Mouse (Mus musculus) neural tube, embryonic 13.5 days (tissue): ENCODE data around the gene Treml2. TPM values are rescaled to one million over a fixed set of nuclear protein-coding genes. Genes with fewer than 3 reads are reported as not detected.
"Not testable (repeated sequence)": the region's sequence is repeated elsewhere in the genome, so short reads cannot be mapped to it uniquely, and the experiment has no call there.

Experiments
- ATAC-seq: fragments of 200-750 bp; cut with Nextera tagmentation; 2 replicates; pipeline ENCODE4 v1.8.0; 2017; ENCODE audit warnings: low read depth, mild to moderate bottlenecking, moderate TSS enrichment, moderate library complexity
- H3K27ac ChIP-seq: fragments of 300-500 bp; sonication (generic); replicated peaks from 2 replicates; pipeline ENCODE4 v1.5.1; 2015; ENCODE audit warnings: moderate library complexity, mild to moderate bottlenecking, inconsistent platforms
- H3K27me3 ChIP-seq: fragments of 300-500 bp; sonication (generic); 2 replicates; pipeline ENCODE4 v1.6.1; 2015; ENCODE audit warnings: mild to moderate bottlenecking, inconsistent platforms
- H3K36me3 ChIP-seq: fragments of 300-500 bp; sonication (generic); 2 replicates; pipeline ENCODE4 v1.6.1; 2015; ENCODE audit warnings: mild to moderate bottlenecking, inconsistent platforms
- H3K4me1 ChIP-seq: fragments of 300-500 bp; sonication (generic); replicated peaks from 2 replicates; pipeline ENCODE4 v1.6.1; 2015; ENCODE audit warnings: inconsistent platforms
- H3K4me2 ChIP-seq: fragments of 300-500 bp; sonication (generic); 2 replicates; pipeline ENCODE4 v1.6.1; 2015; ENCODE audit warnings: inconsistent platforms, mild to moderate bottlenecking, moderate library complexity
- H3K4me3 ChIP-seq: fragments of 300-500 bp; sonication (generic); 2 replicates; pipeline ENCODE4 v1.5.1; 2015; ENCODE audit warnings: mild to moderate bottlenecking, inconsistent platforms
- H3K9ac ChIP-seq: fragments of 300-500 bp; sonication (generic); 2 replicates; pipeline ENCODE4 v1.6.1; 2015; ENCODE audit warnings: moderate library complexity, mild to moderate bottlenecking, inconsistent platforms
- H3K9me3 ChIP-seq: fragments of 300-500 bp; sonication (generic); 2 replicates; pipeline ENCODE4 v1.6.1; 2016; ENCODE audit warnings: inconsistent platforms
- WGBS: fragments of 180-500 bp; shearing (Covaris S2); methylation state at CpG from one replicate; pipeline ENCODE4 v1.1.7; 2015; 5-methylcytosine and 5-hydroxymethylcytosine counted together
- polyA plus RNA-seq: library from polyadenylated mRNA; unstranded; fragments of >200 nt; fragmentation: Nextera tagmentation; extraction: Ambion mirVana; gene quantifications from 2 replicates; pipeline ENCODE4 v1.2.1, GENCODE M21; 2015

Gene Treml2
- polyA plus RNA-seq, 1 experiment from 2014 or later: not detected

DNA sequence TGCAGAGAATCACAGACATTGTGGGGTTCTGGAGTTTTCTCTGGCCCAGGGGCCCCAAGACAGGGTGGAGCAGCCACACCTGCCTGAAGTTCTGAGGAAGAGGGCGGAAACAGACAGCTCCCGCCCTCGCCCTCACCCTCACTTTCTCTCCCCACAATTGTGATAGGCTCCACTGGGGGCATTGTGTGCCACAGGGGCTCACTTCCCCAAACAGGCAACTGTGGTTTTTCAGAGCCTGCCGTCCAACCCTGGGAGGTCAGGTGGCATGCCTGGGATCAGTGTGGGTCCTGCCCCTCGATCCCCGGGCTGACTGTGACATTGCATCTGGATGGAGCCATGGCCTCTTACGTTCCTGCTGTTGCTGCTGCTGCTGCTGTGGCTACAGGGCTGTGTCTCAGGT, 901 bp downstream of the Treml2 start:
- no peak for ATAC-seq
- 69% methylated on average over 7 of the region's 7 CpGs for WGBS
- no peaks in the 10 kb centered on the region for H3K9me3 ChIP-seq

GRCm38 (mm10) chr17:48300861-48301260, 1.6 kb downstream of the Treml2 start:
- H3K9me3 ChIP-seq: no peaks in the 10 kb centered on the region
- WGBS: 82% methylated on average over 9 of the region's 9 CpGs
- no peaks in the 10 kb centered on the region for H3K27me3 ChIP-seq
- H3K4me2 ChIP-seq: no peak overlapping the region
- no peak for ATAC-seq
- H3K27ac ChIP-seq: no peak overlapping the region
- no peak overlapping the region for H3K9ac ChIP-seq
- no peak overlapping the region for H3K4me3 ChIP-seq
- no peaks in the 10 kb centered on the region for H3K36me3 ChIP-seq
- no peaks in the 10 kb centered on the region for H3K4me1 ChIP-seq

More for the DNA sequence above, 901 bp downstream of the Treml2 start:
- no peaks in the 10 kb centered on the region for H3K36me3 ChIP-seq
- H3K9ac ChIP-seq: no peak overlapping the region
- H3K4me1 ChIP-seq: no peaks in the 10 kb centered on the region
- no peak overlapping the region for H3K4me2 ChIP-seq
- H3K27me3 ChIP-seq: no peaks in the 10 kb centered on the region
- H3K4me3 ChIP-seq: no peak overlapping the region
- no peak overlapping the region for H3K27ac ChIP-seq

GRCm38 (mm10) chr17:48301792-48302191, 2.5 kb downstream of the Treml2 start:
- no peaks in the 10 kb centered on the region for H3K9me3 ChIP-seq
- 94% methylated on average over 5 of the region's 5 CpGs for WGBS
- H3K27ac ChIP-seq: no peak overlapping the region
- no peak overlapping the region for H3K9ac ChIP-seq
- no peak overlapping the region for H3K4me3 ChIP-seq
- H3K4me2 ChIP-seq: no peak overlapping the region
- no peaks in the 10 kb centered on the region for H3K4me1 ChIP-seq
- ATAC-seq: no peak
- no peaks in the 10 kb centered on the region for H3K36me3 ChIP-seq
- no peaks in the 10 kb centered on the region for H3K27me3 ChIP-seq

- H3K36me3 ChIP-seq: no peaks in the 10 kb centered on the region
- no peak overlapping the region for H3K4me3 ChIP-seq
- H3K9me3 ChIP-seq: no peaks in the 10 kb centered on the region
- H3K4me2 ChIP-seq: no peak overlapping the region
- no peaks in the 10 kb centered on the region for H3K27me3 ChIP-seq
- no peak overlapping the region for H3K27ac ChIP-seq
- 73% methylated on average over 2 of the region's 2 CpGs for WGBS
- no peaks in the 10 kb centered on the region for H3K4me1 ChIP-seq
- no peak overlapping the region for H3K9ac ChIP-seq
- no peak for ATAC-seq
Observed at GRCm38 (mm10) chr17:48312124-48312523, 12.8 kb downstream of the Treml2 start.

DNA sequence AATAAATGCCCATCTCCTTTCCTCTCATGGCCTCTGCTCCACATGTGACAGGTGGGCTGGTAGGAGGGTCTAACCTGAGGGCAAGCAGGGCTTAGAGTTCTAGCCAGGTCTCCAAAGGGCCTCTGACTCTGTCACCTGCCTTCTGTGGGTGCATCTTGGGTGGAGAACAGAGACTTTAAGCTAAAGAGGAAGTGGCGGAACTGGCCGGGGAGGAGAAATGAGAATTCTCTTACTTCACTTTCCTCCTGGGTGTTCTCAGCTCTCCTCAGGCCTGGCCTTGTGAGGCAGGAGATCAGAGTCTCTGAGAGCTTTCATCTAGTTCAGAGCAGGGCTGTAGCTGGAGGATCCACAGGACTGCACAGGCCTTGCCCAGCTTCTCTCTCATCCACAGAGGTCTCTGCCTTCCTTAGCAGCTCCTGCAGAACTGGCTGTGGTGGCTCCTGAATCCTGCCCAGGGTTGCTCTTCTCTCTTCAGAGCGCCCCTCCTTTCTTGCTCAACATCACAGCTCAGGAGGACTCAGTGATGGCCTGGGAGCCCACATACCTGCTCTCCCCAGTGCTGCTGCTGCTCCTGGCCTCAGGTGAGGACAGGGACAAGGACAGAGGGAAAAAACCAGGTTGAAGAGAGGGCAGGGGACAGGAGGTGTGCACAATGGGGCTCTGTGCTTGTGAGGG, 16.7 kb downstream of the Treml2 start, which contains the start of gene B430306N03Rik:
Gene B430306N03Rik (plus strand): TSS at position 237 of the 675 bp plus-strand sequence.
- 86% methylated on average over 3 of the region's 3 CpGs for WGBS
- not testable (repeated sequence) for H3K27me3 ChIP-seq, H3K4me3 ChIP-seq, H3K27ac ChIP-seq, H3K9me3 ChIP-seq, H3K4me1 ChIP-seq, H3K9ac ChIP-seq, H3K36me3 ChIP-seq, ATAC-seq, H3K4me2 ChIP-seq

DNA sequence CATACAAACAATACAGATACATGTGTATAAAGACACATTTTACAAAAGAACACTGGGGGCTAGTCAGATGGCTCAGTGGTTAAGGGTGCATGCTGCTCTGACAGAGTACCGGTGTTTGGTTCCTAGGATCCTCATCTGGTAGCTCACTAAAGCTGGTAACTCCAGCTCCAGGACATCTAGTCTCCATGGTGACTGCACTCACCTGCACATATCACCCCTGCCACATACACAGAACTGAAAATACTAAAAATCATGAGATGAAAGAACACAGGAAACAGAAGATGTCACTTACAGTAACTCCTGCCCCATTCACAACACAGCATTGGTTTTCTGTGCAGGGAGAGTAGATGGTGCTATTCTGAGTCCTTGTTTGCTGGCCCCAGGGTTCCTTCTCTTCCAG, 19.4 kb downstream of the Treml2 start:
- WGBS: 96% methylated on average over 1 of the region's 1 CpGs
- no peaks in the 10 kb centered on the region for H3K4me1 ChIP-seq
- no peaks in the 10 kb centered on the region for H3K27me3 ChIP-seq

GRCm38 (mm10) chr17:48321279-48321678, 22.0 kb downstream of the Treml2 start:
- ATAC-seq: no peak
- H3K9ac ChIP-seq: no peak overlapping the region
- H3K4me2 ChIP-seq: no peak overlapping the region
- no peaks in the 10 kb centered on the region for H3K36me3 ChIP-seq
- H3K27me3 ChIP-seq: no peaks in the 10 kb centered on the region
- no peaks in the 10 kb centered on the region for H3K9me3 ChIP-seq
- no peak overlapping the region for H3K4me3 ChIP-seq
- H3K27ac ChIP-seq: no peak overlapping the region
- no peaks in the 10 kb centered on the region for H3K4me1 ChIP-seq
- 94% methylated on average over 2 of the region's 2 CpGs for WGBS

More for the DNA sequence above, 19.4 kb downstream of the Treml2 start:
- ATAC-seq: no peak
- Histone ChIP-seq H3K9me3 (no peaks in the 10 kb centered on the region), H3K36me3 (no peaks in the 10 kb centered on the region), H3K9ac (no peak overlapping the region), H3K4me2 (no peak overlapping the region), H3K27ac (no peak overlapping the region), H3K4me3 (no peak overlapping the region)

DNA sequence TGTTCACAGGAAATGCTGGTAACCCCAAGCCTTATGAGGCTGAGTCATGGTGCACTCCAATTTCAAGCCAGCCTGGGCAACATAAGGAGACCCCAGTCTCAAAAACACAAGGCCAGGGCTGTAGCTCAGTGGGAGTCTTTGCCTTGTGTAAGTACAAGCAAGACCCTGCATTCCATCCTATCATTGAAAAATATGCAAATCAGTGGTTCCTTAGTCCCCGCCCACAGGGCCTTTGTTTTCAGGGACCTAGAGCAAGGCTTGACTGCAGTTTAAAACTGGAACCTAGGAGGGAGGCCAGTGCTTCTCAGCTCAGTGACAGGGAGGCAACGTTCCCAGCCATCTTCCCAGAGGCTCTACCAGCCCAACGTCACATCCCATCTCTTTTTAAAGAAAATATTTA, 23.9 kb downstream of the Treml2 start:
- H3K9me3 ChIP-seq: no peaks in the 10 kb centered on the region
- no peaks in the 10 kb centered on the region for H3K27me3 ChIP-seq
- H3K4me3 ChIP-seq: no peak overlapping the region
- H3K9ac ChIP-seq: no peak overlapping the region
- no peak for ATAC-seq
- H3K4me1 ChIP-seq: no peaks in the 10 kb centered on the region
- no peak overlapping the region for H3K4me2 ChIP-seq
- no peak overlapping the region for H3K27ac ChIP-seq
- H3K36me3 ChIP-seq: no peaks in the 10 kb centered on the region
- WGBS: 56% methylated on average over 3 of the region's 3 CpGs

DNA sequence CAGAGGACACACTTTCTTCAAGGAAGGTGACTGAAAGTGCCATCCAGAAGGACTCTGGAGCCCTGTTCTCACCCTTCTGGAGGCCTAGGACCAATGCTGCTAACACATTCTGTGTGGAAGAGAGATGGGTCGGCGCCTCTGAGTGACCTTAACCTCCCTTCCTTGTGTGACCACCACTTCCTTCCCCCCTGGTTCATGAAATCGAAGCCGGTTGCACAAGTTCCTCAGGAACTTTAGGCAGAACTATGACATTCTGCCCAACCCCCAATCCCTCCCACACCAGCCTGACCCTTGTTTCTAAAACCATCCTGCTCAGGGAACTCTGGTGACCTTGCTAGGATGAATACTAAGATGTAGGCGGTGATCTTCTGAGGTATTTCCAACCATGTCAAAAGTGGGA, 25.0 kb downstream of the Treml2 start:
- H3K36me3 ChIP-seq: no peaks in the 10 kb centered on the region
- H3K9me3 ChIP-seq: no peaks in the 10 kb centered on the region
- 93% methylated on average over 5 of the region's 5 CpGs for WGBS
- H3K4me2 ChIP-seq: no peak overlapping the region
- no peak overlapping the region for H3K27ac ChIP-seq
- ATAC-seq: no peak
- H3K9ac ChIP-seq: no peak overlapping the region
- no peaks in the 10 kb centered on the region for H3K4me1 ChIP-seq
- no peak overlapping the region for H3K4me3 ChIP-seq
- no peaks in the 10 kb centered on the region for H3K27me3 ChIP-seq

GRCm38 (mm10) chr17:48325093-48325492, 25.8 kb downstream of the Treml2 start:
- H3K36me3 ChIP-seq: no peaks in the 10 kb centered on the region
- H3K27me3 ChIP-seq: no peaks in the 10 kb centered on the region
- no peak overlapping the region for H3K4me3 ChIP-seq
- no peak for ATAC-seq
- no peak overlapping the region for H3K4me2 ChIP-seq
- no peak overlapping the region for H3K27ac ChIP-seq
- H3K4me1 ChIP-seq: no peaks in the 10 kb centered on the region
- H3K9me3 ChIP-seq: no peaks in the 10 kb centered on the region
- 91% methylated on average over 6 of the region's 6 CpGs for WGBS
- H3K9ac ChIP-seq: no peak overlapping the region

DNA sequence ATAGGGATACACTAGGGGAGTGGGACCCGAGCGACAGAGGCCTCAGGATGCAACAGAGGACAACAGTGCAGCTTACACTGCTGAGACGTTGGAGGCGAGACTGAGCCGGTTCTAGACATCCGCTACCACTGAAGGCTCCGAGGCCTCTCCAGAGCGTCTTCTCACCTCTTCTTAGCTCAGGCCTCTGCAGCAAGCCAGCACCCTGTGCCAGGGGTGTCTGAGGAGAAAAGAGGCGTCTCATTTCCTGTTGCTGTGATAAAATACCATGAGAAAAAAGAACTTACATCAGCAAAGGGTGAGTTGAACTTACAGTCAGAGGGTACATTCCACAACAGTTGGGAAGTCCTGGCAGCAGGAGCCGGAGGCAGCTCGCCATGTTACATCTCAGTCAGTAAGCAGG, 26.3 kb downstream of the Treml2 start:
- no peak overlapping the region for H3K27ac ChIP-seq
- H3K4me1 ChIP-seq: no peaks in the 10 kb centered on the region
- H3K27me3 ChIP-seq: no peaks in the 10 kb centered on the region
- 92% methylated on average over 11 of the region's 11 CpGs for WGBS
- H3K9ac ChIP-seq: no peak overlapping the region
- H3K4me3 ChIP-seq: no peak overlapping the region
- no peaks in the 10 kb centered on the region for H3K9me3 ChIP-seq
- ATAC-seq: no peak
- H3K36me3 ChIP-seq: no peaks in the 10 kb centered on the region
- H3K4me2 ChIP-seq: no peak overlapping the region

GRCm38 (mm10) chr17:48326656-48327055, 27.4 kb downstream of the Treml2 start:
- Histone ChIP-seq H3K36me3 (no peaks in the 10 kb centered on the region), H3K9me3 (no peaks in the 10 kb centered on the region), H3K4me2 (no peak overlapping the region), H3K4me1 (no peaks in the 10 kb centered on the region), H3K27ac (no peak overlapping the region), H3K9ac (no peak overlapping the region), H3K27me3 (no peaks in the 10 kb centered on the region), H3K4me3 (no peak overlapping the region)
- no peak for ATAC-seq
- WGBS: 91% methylated on average over 4 of the region's 4 CpGs

- H3K36me3 ChIP-seq: no peaks in the 10 kb centered on the region
- no peak overlapping the region for H3K4me2 ChIP-seq
- H3K9ac ChIP-seq: no peak overlapping the region
- H3K27me3 ChIP-seq: no peaks in the 10 kb centered on the region
- H3K4me3 ChIP-seq: no peak overlapping the region
- no peak overlapping the region for H3K27ac ChIP-seq
- no peak for ATAC-seq
- H3K9me3 ChIP-seq: no peaks in the 10 kb centered on the region
- no peaks in the 10 kb centered on the region for H3K4me1 ChIP-seq
- 90% methylated on average over 2 of the region's 2 CpGs for WGBS
Observed at GRCm38 (mm10) chr17:48332524-48332923, 33.2 kb downstream of the Treml2 start.
